Mouse (Mus musculus): ENCODE data around the gene Cope. TPM values are rescaled to one million over a fixed set of nuclear protein-coding genes. Genes with fewer than 3 reads are reported as not detected.

Gene Cope
- 237 TPM for polyA plus RNA-seq (2017; shearing (Covaris generic))

DNA sequence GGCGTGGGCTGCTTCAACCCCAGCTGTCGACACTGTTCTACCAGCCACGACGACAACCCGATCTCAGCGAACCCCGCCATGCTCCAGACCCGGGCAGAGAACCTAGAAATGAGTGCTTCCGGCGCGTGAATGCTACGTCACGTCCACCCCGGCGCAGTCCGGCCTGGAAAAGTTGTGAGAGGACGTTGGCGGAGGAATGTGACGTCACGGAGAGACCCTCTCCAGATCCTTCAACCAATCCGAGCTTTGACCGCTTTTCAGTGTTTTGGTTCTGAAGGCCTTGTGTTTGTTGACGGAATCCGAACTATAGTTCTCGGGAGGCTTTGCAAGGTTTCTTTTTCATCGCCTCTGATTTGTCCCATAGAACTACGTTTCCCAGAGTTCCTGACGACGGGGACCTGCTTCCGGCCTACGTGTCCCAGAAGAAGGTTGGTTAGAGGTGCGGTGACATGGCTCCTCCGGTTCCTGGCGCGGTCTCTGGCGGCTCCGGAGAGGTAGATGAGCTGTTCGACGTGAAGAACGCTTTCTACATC is at the start of gene Cope, which contains the start of gene Ddx49:
Gene Cope (plus strand): TSS at position 161 of the 533 bp plus-strand sequence.
Gene Ddx49 (minus strand): TSS at position 132 of the 533 bp plus-strand sequence.

DNA sequence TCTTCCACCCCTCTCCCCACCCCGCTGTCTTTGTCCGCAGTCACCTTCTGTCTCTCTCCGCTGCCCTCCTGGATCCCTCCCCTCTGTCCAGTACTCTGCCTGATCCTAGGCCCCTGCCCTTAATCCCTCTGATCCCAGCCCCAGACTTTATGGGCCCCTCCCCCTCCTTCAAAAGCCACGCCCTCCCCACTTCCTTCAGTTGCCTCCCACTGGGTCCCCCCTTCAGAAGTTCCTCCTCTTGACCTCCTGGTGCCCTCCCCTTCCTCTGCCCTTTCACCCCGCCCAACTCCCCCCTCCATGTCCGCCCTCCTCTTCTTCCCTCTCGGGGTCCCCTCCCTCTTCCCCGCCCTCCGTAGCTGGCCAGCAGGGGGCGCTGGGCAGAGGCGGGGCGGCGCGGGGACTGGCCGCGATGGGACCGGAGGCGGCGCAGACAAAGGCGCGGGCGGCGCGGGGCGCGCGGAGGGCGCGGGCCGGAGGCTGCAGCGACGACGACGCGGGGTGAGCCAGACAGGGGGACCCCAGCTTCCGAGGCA is 19.6 kb upstream of the Cope start, which contains the start of gene Homer3:
Gene Homer3 (plus strand): TSS at position 225 of the 533 bp plus-strand sequence.

DNA sequence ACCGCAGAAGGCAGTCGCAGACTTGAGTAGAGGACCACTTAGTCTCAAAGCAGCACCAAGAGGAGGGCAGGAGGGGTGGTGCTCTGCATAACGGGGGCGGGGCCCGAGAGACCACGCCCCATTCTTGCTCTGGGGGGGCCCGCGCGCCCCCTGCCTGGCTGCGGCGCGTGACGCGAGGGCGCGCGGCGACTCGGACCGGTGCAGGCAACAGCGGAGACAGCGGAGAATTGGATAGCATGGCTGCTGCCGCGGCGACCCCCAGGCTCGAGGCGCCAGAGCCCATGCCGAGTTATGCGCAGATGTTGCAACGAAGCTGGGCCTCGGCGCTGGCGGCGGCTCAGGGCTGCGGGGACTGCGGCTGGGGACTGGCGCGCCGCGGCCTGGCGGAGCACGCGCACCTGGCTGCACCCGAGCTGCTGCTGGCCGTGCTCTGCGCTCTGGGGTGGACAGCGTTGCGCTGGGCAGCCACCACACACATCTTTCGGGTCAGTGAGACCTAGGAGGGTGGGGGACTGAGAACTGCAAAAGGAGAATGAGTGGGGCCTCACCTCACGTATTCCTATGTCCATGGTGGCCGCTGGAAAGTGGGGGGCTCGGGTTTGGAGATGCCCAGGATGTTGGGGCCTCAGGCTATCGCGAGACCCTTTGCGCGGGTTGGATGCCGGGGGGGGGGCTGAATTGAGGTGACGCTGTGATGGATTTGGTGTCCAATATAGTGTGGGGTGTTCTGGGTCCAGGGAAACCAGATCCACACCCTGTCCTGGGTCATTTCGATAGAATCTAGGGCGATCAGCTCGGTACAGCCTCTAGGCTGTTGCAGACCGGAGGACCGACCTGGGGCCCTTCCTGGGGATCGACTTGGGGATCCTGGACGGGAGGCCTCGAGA is 13.5 kb downstream of the Cope start, which contains the start of gene Cers1:
Gene Cers1 (plus strand): TSS at position 152 of the 887 bp plus-strand sequence.

DNA sequence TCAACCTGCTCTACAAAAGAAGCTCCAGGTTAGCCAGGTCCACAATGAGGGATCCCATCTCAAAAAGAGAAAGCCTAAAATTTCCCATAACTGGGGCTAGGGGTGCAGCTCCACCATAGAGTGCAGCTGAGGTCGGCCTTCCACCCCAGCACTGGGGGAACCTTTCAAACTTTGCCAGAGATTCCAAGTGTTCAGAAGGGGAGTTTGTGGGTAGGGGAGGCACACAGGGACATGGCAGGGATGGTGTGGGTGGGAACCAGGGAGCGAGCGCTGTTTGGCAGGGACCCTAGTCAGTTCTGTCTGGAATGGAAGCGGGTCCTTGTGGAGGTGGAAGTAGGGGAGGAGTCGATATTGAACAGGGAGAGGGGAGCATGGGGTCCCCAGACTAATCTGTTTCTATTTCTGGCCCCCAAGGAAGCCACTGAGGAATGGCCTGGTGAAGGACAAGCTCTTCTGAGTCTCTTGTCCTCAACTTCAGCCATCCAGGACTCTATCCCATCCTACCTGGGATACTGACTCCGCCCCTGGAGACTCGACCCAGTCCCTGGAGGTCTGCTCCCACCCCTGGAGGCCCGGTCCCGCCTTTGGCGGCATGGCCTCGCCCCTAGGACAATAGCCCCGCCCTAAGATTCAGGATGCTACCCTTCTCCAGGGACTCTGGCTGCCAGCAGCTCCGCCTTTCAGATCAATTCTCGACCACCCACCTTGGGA is 27.0 kb downstream of the Cope start, which contains the start of gene Gdf1:
Gene Gdf1 (plus strand): TSS at position 694 of the 711 bp plus-strand sequence.

DNA sequence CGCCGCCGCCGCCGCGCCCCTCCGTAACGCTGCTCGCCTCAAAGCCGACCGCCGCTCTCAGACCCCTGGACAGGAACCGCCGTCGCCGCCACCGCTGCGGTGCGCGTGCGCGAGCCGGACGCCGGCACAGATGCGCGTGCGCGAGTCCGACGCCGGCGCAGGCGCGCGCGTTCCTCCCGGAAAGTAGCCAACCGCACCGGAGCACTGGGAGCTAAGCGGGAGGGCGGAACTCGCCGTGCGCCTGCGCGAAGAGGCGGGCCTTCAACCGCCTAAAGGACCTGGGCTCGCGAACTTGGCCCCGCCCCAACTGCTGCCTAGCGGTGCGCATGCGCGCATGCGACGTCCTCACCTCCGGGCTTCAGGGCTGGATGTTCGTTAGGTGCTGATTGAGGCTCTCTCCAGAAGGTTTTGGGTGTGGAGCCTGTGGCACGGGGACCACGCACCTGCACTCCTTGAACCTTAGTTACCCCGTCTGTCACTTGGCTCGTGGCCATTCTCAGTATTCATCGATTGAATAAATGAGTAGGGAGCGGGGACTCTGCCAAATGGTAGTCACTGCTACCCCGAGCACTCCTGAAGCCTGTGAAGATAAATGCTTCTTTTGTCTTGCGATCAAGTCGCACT is 51.0 kb downstream of the Cope start, which contains the start of gene Upf1:
Gene Upf1 (minus strand): TSS at position 85 of the 624 bp plus-strand sequence.

Other genes with a start within 250 kb of the Cope start
- not detected for gene Tm6sf2, start 229.6 kb upstream of the Cope start, polyA plus RNA-seq (2017; shearing (Covaris generic))
- gene Hapln4, start 219.1 kb upstream of the Cope start, polyA plus RNA-seq (2017; shearing (Covaris generic)) = not detected
- not detected for gene Ncan, start 181.6 kb upstream of the Cope start, polyA plus RNA-seq (2017; shearing (Covaris generic))
- 48.4 TPM for gene Nr2c2ap, start 171.2 kb upstream of the Cope start, polyA plus RNA-seq (2017; shearing (Covaris generic))
- gene Rfxank, start 163.4 kb upstream of the Cope start, polyA plus RNA-seq (2017; shearing (Covaris generic)) = 21.7 TPM
- gene Borcs8, start 163.0 kb upstream of the Cope start, polyA plus RNA-seq (2017; shearing (Covaris generic)) = 36.2 TPM
- 0.97 TPM for gene Mef2b, start 162.8 kb upstream of the Cope start, polyA plus RNA-seq (2017; shearing (Covaris generic))
- 45.8 TPM for gene Tmem161a, start 130.2 kb upstream of the Cope start, polyA plus RNA-seq (2017; shearing (Covaris generic))
- 7.9 TPM for gene Slc25a42, start 90.2 kb upstream of the Cope start, polyA plus RNA-seq (2017; shearing (Covaris generic))
- gene Sugp2, start 68.3 kb upstream of the Cope start, polyA plus RNA-seq (2017; shearing (Covaris generic)) = 36.8 TPM
- 11.5 TPM for gene Armc6, start 68.1 kb upstream of the Cope start, polyA plus RNA-seq (2017; shearing (Covaris generic))
- gene Homer3, start 19.7 kb upstream of the Cope start, polyA plus RNA-seq (2017; shearing (Covaris generic)) = 2.6 TPM
- 60.5 TPM for gene Ddx49, start within 50 bp of the Cope start, polyA plus RNA-seq (2017; shearing (Covaris generic))
- not detected for gene Cers1, start 13.3 kb downstream of the Cope start, polyA plus RNA-seq (2017; shearing (Covaris generic))
- 0.44 TPM for gene Gdf1, start 27.3 kb downstream of the Cope start, polyA plus RNA-seq (2017; shearing (Covaris generic))
- gene Upf1, start 50.8 kb downstream of the Cope start, polyA plus RNA-seq (2017; shearing (Covaris generic)) = 88.8 TPM
- gene Comp, start 71.0 kb downstream of the Cope start, polyA plus RNA-seq (2017; shearing (Covaris generic)) = 2.4 TPM
- gene Crtc1, start 137.1 kb downstream of the Cope start, polyA plus RNA-seq (2017; shearing (Covaris generic)) = 12.2 TPM
- gene Klhl26, start 174.4 kb downstream of the Cope start, polyA plus RNA-seq (2017; shearing (Covaris generic)) = 9.8 TPM
- not detected for gene Tmem59l, start 184.8 kb downstream of the Cope start, polyA plus RNA-seq (2017; shearing (Covaris generic))
- gene Crlf1, start 190.6 kb downstream of the Cope start, polyA plus RNA-seq (2017; shearing (Covaris generic)) = not detected
- gene Rex1bd, start 204.2 kb downstream of the Cope start, polyA plus RNA-seq (2017; shearing (Covaris generic)) = 62.7 TPM
- 1,566 TPM for gene Uba52, start 208.3 kb downstream of the Cope start, polyA plus RNA-seq (2017; shearing (Covaris generic))
- gene Fkbp8, start 225.2 kb downstream of the Cope start, polyA plus RNA-seq (2017; shearing (Covaris generic)) = 382 TPM
- gene Kxd1, start 225.4 kb downstream of the Cope start, polyA plus RNA-seq (2017; shearing (Covaris generic)) = 67.1 TPM
- 42.9 TPM for gene Ell, start 236.9 kb downstream of the Cope start, polyA plus RNA-seq (2017; shearing (Covaris generic))

All from naive thymus-derived CD4-positive, alpha-beta T cell, adult 5 months (primary cell).